Mouse (Mus musculus): ENCODE measurements around the gene Gbe1. TPM values are rescaled to one million over a fixed set of nuclear protein-coding genes. Genes with fewer than 3 reads are reported as not detected.
A peak's percentile ranks its signal among the peaks of the same experiment; 100 is the strongest.

The Gbe1 gene
- polyA plus RNA-seq, 1 experiment from 2014 or later: 56.3 TPM

- no peak overlapping the region for H3K9ac ChIP-seq
- no peak overlapping the region for H3K4me2 ChIP-seq
- H3K4me3 ChIP-seq: no peak overlapping the region
- H3K27me3 ChIP-seq (replicated peaks): no peaks in the 10 kb centered on the region
- peaks cover 5% of the 10 kb centered on the region; the same call in 1 of the 2 replicates for H3K4me1 ChIP-seq (replicated peaks)
- 35% methylated on average over 2 of the region's 2 CpGs for WGBS
- no peak overlapping the region for H3K27ac ChIP-seq (ENCODE audit: poor library complexity, severe bottlenecking)
- peak; percentile 53; the same call in 1 of the 2 replicates for ATAC-seq (ENCODE audit: insufficient number of reproducible peaks, low FRiP score)
- 0 out of 2 replicates have a peak, but pooled peaks cover 2% of the 10 kb centered on the region for H3K9me3 ChIP-seq (replicated peaks)
- H3K36me3 ChIP-seq: no peaks in the 10 kb centered on the region
Measured at GRCm38 (mm10) chr16:70353058-70353457, 39.3 kb downstream of the Gbe1 start.

DNA sequence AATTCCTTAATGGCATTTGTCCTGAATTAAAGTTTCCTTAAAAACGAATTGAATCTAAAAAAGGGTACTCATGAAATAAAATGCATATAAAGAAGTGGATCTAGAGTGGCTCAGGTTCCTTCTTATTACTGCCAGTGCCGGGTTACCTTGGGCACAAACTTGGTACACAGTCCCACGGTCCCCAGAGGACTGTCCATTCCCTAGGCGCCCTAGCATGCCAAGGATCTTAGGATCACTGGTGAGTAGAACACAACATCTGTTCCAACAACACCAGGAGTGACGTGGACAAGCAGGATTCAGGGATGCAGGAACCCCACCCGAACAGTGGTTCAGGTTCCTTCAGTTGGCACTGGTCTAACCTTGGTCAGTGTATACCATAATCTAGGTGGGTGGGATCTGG is 44.6 kb downstream of the Gbe1 start:
- ATAC-seq (ENCODE audit: insufficient number of reproducible peaks, low FRiP score): no peak
- H3K4me1 ChIP-seq (replicated peaks): peaks cover 5% of the 10 kb centered on the region; the same call in 1 of the 2 replicates
- H3K4me3 ChIP-seq: no peak overlapping the region
- H3K4me2 ChIP-seq: no peak overlapping the region
- no peak overlapping the region for H3K27ac ChIP-seq (ENCODE audit: poor library complexity, severe bottlenecking)
- 88% methylated on average over 6 of the region's 6 CpGs for WGBS
- no peak overlapping the region for H3K9ac ChIP-seq
- no peaks in the 10 kb centered on the region for H3K27me3 ChIP-seq (replicated peaks)
- peaks cover 21% of the 10 kb centered on the region for H3K36me3 ChIP-seq
- peaks cover 18% of the 10 kb centered on the region for H3K9me3 ChIP-seq (replicated peaks)

- no peak overlapping the region for H3K4me3 ChIP-seq
- no peaks in the 10 kb centered on the region for H3K27me3 ChIP-seq (replicated peaks)
- H3K36me3 ChIP-seq: peaks cover 13% of the 10 kb centered on the region
- peaks cover 6% of the 10 kb centered on the region for H3K9me3 ChIP-seq (replicated peaks)
- H3K9ac ChIP-seq: no peak overlapping the region
- ATAC-seq (ENCODE audit: insufficient number of reproducible peaks, low FRiP score): no peak
- 90% methylated on average over 3 of the region's 3 CpGs for WGBS
- no peak overlapping the region for H3K4me2 ChIP-seq
- no peak overlapping the region for H3K27ac ChIP-seq (ENCODE audit: poor library complexity, severe bottlenecking)
- no peaks in the 10 kb centered on the region for H3K4me1 ChIP-seq (replicated peaks)
Measured at GRCm38 (mm10) chr16:70365229-70365628, 51.5 kb downstream of the Gbe1 start.

- Histone ChIP-seq H3K36me3 (no peaks in the 10 kb centered on the region), H3K4me2 (no peak overlapping the region), H3K27me3 (replicated peaks) (no peaks in the 10 kb centered on the region), H3K4me1 (replicated peaks) (no peaks in the 10 kb centered on the region), H3K9ac (no peak overlapping the region), H3K9me3 (replicated peaks) (no peaks in the 10 kb centered on the region), H3K4me3 (no peak overlapping the region), H3K27ac (ENCODE audit: poor library complexity, severe bottlenecking) (no peak overlapping the region)
- ATAC-seq (ENCODE audit: insufficient number of reproducible peaks, low FRiP score): no peak
- 93% methylated on average over 2 of the region's 2 CpGs for WGBS
Measured at GRCm38 (mm10) chr16:70381045-70381444, 67.3 kb downstream of the Gbe1 start.

DNA sequence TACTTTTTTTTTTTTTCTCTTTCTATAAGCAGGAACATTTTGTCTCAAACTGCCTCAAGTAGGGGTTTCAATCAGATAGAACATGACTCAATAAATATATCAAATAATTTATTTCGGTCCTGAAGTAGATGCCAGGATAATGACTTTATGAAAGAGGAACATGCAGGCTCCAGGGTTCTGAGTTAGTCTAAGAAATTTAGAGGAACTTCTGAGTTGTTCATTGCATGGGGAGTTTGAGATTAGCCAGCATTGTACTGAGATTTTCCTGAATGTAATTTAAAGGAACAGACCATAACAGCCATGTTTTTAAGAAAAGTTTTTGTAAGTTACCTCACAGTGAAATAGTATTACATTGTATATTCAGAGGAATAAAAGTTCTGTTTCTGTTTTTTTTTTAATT is 71.7 kb downstream of the Gbe1 start:
- 88% methylated on average over 1 of the region's 1 CpGs for WGBS
- no peak for ATAC-seq (ENCODE audit: insufficient number of reproducible peaks, low FRiP score)
- peaks cover 7% of the 10 kb centered on the region for H3K36me3 ChIP-seq
- no peaks in the 10 kb centered on the region for H3K27me3 ChIP-seq (replicated peaks)
- H3K9ac ChIP-seq: no peak overlapping the region
- H3K27ac ChIP-seq (ENCODE audit: poor library complexity, severe bottlenecking): no peak overlapping the region
- no peaks in the 10 kb centered on the region for H3K4me1 ChIP-seq (replicated peaks)
- no peak overlapping the region for H3K4me2 ChIP-seq
- no peak overlapping the region for H3K4me3 ChIP-seq
- H3K9me3 ChIP-seq (replicated peaks): peaks cover 5% of the 10 kb centered on the region; the same call in 1 of the 2 replicates

DNA sequence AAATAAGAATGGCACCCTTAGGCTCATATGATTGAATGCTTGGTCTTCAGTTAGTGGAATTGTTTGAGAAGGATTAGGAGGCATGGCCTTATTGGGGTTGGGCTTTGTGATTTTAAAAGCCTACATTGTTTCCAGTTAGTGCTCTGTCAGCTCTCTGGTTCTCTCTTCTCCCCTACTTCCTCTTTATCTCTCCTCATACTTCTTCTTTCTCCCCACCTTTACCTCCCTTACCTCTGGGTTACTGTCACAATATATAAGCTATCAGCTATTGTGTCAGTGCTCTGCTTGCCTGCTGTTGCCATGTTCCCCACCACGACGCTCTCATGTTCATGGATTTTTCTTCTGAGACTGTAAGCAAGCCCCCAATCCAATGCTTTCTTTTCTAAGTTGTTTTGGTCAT is 73.6 kb downstream of the Gbe1 start:
- Histone ChIP-seq H3K4me1 (replicated peaks) (no peaks in the 10 kb centered on the region), H3K9ac (no peak overlapping the region), H3K4me3 (no peak overlapping the region), H3K9me3 (replicated peaks) (peaks cover 6% of the 10 kb centered on the region; the same call in 1 of the 2 replicates), H3K36me3 (peaks cover 8% of the 10 kb centered on the region), H3K27me3 (replicated peaks) (no peaks in the 10 kb centered on the region), H3K27ac (ENCODE audit: poor library complexity, severe bottlenecking) (no peak overlapping the region), H3K4me2 (no peak overlapping the region)
- 86% methylated on average over 2 of the region's 2 CpGs for WGBS
- ATAC-seq (ENCODE audit: insufficient number of reproducible peaks, low FRiP score): no peak

GRCm38 (mm10) chr16:70395276-70395675 is 81.5 kb downstream of the Gbe1 start:
- peaks cover 3% of the 10 kb centered on the region for H3K36me3 ChIP-seq
- H3K9me3 ChIP-seq (replicated peaks): peaks cover 3% of the 10 kb centered on the region; the same call in 1 of the 2 replicates
- no peaks in the 10 kb centered on the region for H3K27me3 ChIP-seq (replicated peaks)
- peaks cover 11% of the 10 kb centered on the region for H3K4me1 ChIP-seq (replicated peaks)
- no peak overlapping the region for H3K4me3 ChIP-seq
- H3K4me2 ChIP-seq: no peak overlapping the region
- ATAC-seq (ENCODE audit: insufficient number of reproducible peaks, low FRiP score): no peak
- H3K9ac ChIP-seq: no peak overlapping the region
- H3K27ac ChIP-seq (ENCODE audit: poor library complexity, severe bottlenecking): no peak overlapping the region
- WGBS: 80% methylated on average over 3 of the region's 3 CpGs

DNA sequence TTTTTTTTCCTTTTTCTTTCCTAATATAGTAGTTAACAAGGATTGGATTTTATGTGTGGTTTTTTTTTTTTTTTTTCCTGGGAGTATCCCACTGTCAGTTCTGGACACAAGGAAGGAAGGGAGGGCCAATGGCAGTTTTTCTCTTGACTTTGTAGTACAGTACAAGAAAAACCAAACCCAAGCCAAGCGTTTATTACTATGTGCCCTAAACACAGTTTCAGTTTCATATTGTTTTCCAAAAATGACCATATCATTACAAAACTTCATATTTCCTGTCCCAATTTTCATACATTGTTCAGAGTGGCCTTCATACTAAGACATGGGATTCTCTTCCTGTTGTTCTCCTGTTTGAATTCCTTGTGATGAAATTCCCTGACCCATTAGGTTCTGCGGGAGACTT is 94.0 kb downstream of the Gbe1 start:
- no peaks in the 10 kb centered on the region for H3K36me3 ChIP-seq
- H3K4me2 ChIP-seq: no peak overlapping the region
- no peaks in the 10 kb centered on the region for H3K4me1 ChIP-seq (replicated peaks)
- H3K27me3 ChIP-seq (replicated peaks): no peaks in the 10 kb centered on the region
- no peak overlapping the region for H3K4me3 ChIP-seq
- H3K27ac ChIP-seq (ENCODE audit: poor library complexity, severe bottlenecking): no peak overlapping the region
- H3K9me3 ChIP-seq (replicated peaks): no peaks in the 10 kb centered on the region
- H3K9ac ChIP-seq: no peak overlapping the region
- ATAC-seq (ENCODE audit: insufficient number of reproducible peaks, low FRiP score): no peak
- 76% methylated on average over 2 of the region's 2 CpGs for WGBS

- Histone ChIP-seq H3K4me1 (replicated peaks) (no peaks in the 10 kb centered on the region), H3K36me3 (no peaks in the 10 kb centered on the region), H3K27me3 (replicated peaks) (no peaks in the 10 kb centered on the region), H3K4me2 (no peak overlapping the region), H3K27ac (ENCODE audit: poor library complexity, severe bottlenecking) (no peak overlapping the region), H3K9me3 (replicated peaks) (no peaks in the 10 kb centered on the region), H3K9ac (no peak overlapping the region), H3K4me3 (no peak overlapping the region)
- 83% methylated on average over 3 of the region's 3 CpGs for WGBS
- no peak for ATAC-seq (ENCODE audit: insufficient number of reproducible peaks, low FRiP score)
Measured at GRCm38 (mm10) chr16:70421077-70421476, 107.3 kb downstream of the Gbe1 start.

GRCm38 (mm10) chr16:70449520-70449919 is 135.8 kb downstream of the Gbe1 start:
- no peaks in the 10 kb centered on the region for H3K4me1 ChIP-seq (replicated peaks)
- no peak overlapping the region for H3K9ac ChIP-seq
- no peaks in the 10 kb centered on the region for H3K27me3 ChIP-seq (replicated peaks)
- no peaks in the 10 kb centered on the region for H3K36me3 ChIP-seq
- 80% methylated on average over 6 of the region's 6 CpGs for WGBS
- H3K4me3 ChIP-seq: no peak overlapping the region
- H3K27ac ChIP-seq (ENCODE audit: poor library complexity, severe bottlenecking): no peak overlapping the region
- ATAC-seq (ENCODE audit: insufficient number of reproducible peaks, low FRiP score): no peak
- no peaks in the 10 kb centered on the region for H3K9me3 ChIP-seq (replicated peaks)
- H3K4me2 ChIP-seq: no peak overlapping the region

- Histone ChIP-seq H3K36me3 (no peaks in the 10 kb centered on the region), H3K4me3 (no peak overlapping the region)
Measured at GRCm38 (mm10) chr16:70475583-70475982, 161.8 kb downstream of the Gbe1 start.

DNA sequence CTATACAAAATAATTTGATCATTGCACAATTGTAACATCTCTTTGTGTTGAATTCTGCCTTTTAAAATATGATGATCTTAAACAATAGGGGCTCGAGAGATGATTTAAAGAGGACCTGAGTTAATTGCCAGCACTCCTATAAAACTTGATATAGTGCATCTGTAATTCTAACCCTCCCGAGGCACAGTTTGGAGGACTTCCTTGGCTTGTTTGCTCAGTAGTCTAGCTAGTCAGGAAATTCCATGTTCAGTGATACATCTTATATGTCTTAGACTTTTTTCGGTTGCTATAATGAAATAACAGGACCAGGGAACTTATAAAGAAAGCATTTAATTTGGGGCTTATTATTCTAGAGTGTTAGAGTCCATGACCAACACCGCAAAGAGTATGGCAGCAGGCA is 162.4 kb downstream of the Gbe1 start:
- 75% methylated on average over 4 of the region's 4 CpGs for WGBS
- Histone ChIP-seq H3K9me3 (replicated peaks) (no peaks in the 10 kb centered on the region), H3K4me3 (no peak overlapping the region), H3K4me2 (no peak overlapping the region), H3K36me3 (no peaks in the 10 kb centered on the region), H3K9ac (no peak overlapping the region), H3K27ac (ENCODE audit: poor library complexity, severe bottlenecking) (no peak overlapping the region), H3K4me1 (replicated peaks) (no peaks in the 10 kb centered on the region), H3K27me3 (replicated peaks) (no peaks in the 10 kb centered on the region)
- ATAC-seq (ENCODE audit: insufficient number of reproducible peaks, low FRiP score): no peak

More at GRCm38 (mm10) chr16:70475583-70475982, 161.8 kb downstream of the Gbe1 start:
- Histone ChIP-seq H3K27me3 (replicated peaks) (no peaks in the 10 kb centered on the region), H3K9me3 (replicated peaks) (no peaks in the 10 kb centered on the region), H3K27ac (ENCODE audit: poor library complexity, severe bottlenecking) (no peak overlapping the region), H3K4me1 (replicated peaks) (no peaks in the 10 kb centered on the region), H3K4me2 (no peak overlapping the region), H3K9ac (no peak overlapping the region)
- ATAC-seq (ENCODE audit: insufficient number of reproducible peaks, low FRiP score): no peak
- 49% methylated on average over 3 of the region's 3 CpGs for WGBS

Data from heart, embryonic 12.5 days (tissue).